Mouse (Mus musculus): ENCODE results near the gene Nkrf. TPM values are rescaled to one million over a fixed set of nuclear protein-coding genes. Genes with fewer than 3 reads are reported as not detected.
"Not testable (repeated sequence)": the region's sequence is repeated elsewhere in the genome, so short reads cannot be mapped to it uniquely, and the experiment has no call there.

Nkrf gene
- 10 to 100 TPM; 37.5 to 38.0 TPM for total RNA-seq (2021)
- long read RNA-seq, experiment 1, transcript Nkrf-201 (3 exons, 3,268 nt): major isoform, 24 of 29 reads
- long read RNA-seq, experiment 1, partial matches to known transcripts: 0 of 29 reads
- long read RNA-seq, experiment 1, other reads (novel, unspliced or antisense): 5 of 29 reads
- long read RNA-seq, experiment 2, transcript Nkrf-201 (3 exons, 3,268 nt): major isoform, 23 of 24 reads
- long read RNA-seq, experiment 2, partial matches to known transcripts: 0 of 24 reads
- long read RNA-seq, experiment 2, other reads (novel, unspliced or antisense): 1 of 24 reads

GRCm38 (mm10) chrX:36902321-36903114 is at the start of gene Nkrf:
TSS of gene Nkrf (minus strand) at chrX:36902899.
- DNase-seq (ENCODE audit: low spot score in 2 of 2): peak; percentile 18 to 48

DNA sequence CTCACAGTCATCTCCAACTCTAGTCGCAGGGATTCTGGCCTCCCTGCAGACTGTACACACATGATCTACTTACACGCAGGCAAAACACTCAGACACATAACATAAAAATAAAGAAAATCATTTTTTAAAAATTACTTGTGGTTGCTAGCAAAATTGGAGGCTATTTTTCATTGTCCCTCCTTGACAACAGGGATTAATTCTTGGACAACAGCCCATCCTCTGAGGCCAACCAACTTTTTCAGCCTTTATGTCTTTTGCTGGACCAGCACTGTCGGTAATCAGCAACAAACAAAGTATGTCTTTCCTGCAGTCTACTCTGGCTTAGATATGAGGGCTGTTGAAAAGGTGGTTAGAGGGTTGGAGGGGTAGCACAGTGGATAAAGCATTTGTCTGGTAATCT is 38.4 kb upstream of the Nkrf start:
- no peak for DNase-seq (ENCODE audit: low spot score in 2 of 2)

GRCm38 (mm10) chrX:36939806-36940413 is 37.2 kb upstream of the Nkrf start:
- no peak for DNase-seq (ENCODE audit: low spot score in 2 of 2)

DNA sequence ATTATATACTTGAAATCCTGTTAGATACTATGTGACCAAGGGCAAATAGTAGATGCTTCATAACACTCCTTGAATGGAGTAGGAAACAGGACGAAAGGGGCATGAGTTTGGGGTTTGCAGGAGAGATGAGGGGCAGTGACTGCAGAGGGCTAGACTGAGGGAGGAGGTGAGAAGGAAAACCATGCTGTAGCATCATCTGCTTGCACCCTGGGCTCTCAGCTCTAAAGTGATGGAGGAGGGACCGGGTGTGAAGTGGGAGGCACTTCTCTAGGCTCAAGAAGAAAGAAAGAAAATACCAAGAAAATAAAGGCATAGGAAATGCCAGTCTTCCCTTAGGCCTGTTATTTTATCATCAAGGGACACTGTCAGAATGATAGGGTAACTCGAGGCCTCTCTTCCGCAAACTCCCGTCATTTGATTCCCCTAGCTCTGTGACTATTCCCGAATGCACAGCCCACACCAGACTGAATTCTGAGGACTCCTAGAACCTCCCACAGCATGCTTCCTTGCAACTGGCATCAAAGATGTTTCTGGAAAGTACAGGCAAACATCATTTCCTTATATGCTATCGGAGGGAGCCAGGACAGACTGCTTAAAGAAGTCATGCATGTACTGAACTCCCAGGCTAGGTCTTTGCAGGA is 32.7 kb upstream of the Nkrf start:
- peak in 1 of 2 experiments; percentile 19 for DNase-seq (ENCODE audit: low spot score in 2 of 2)

- no peak for DNase-seq (ENCODE audit: low spot score in 2 of 2)
These were observed 27.9 kb upstream of the Nkrf start for GRCm38 (mm10) chrX:36930574-36930973.

- DNase-seq (ENCODE audit: low spot score in 2 of 2): no peak
These were observed 27.0 kb upstream of the Nkrf start for GRCm38 (mm10) chrX:36929694-36930093.

GRCm38 (mm10) chrX:36928791-36929190 is 26.1 kb upstream of the Nkrf start:
- DNase-seq (ENCODE audit: low spot score in 2 of 2): no peak

DNA sequence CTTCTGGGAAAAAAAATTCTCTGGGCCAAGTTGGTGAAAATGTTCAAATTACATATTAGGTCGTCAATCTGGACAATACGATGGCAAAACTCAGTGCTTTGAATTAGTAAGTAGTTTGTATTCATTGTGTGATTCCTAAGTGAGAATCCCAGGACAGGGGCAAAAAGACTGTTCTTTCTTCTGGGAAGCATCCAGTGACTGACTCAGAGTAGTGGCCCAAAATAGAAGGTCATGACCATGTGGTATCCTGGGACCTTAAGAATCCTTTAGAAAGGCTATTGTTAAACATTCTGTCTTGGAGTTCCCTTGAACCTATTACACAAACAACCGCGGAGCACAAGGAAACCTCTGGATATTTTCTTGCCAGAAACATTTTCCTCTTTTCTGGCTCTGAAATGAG is 18.6 kb upstream of the Nkrf start:
- no peak for DNase-seq (ENCODE audit: low spot score in 2 of 2)

GRCm38 (mm10) chrX:36917749-36918148 is 15.1 kb upstream of the Nkrf start:
- no peak for DNase-seq (ENCODE audit: low spot score in 2 of 2)

DNA sequence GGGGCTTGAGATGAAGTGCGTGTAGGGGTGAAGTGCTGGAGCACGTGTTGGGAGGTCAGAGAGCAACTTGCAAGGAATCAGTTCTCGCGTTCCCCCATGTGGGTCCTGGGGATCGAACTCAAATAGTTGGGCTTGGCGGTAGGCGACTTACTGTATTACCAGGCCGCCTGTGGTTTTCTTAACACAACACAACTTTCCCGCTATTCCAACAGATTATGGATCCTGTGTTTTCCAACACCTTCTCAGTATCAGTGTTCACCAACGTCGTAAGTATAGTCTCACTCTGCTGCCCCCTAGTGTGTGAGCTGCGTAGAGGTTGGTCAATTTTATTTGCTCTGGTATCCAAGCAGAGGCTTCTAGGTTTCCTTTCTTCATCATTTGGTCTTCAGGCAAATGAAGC is 8.6 kb upstream of the Nkrf start:
- DNase-seq (ENCODE audit: low spot score in 2 of 2): peak; percentile 22 to 45

GRCm38 (mm10) chrX:36906539-36906938 is 3.8 kb upstream of the Nkrf start:
- DNase-seq (ENCODE audit: low spot score in 2 of 2): no peak

- peak; percentile 90 to 91 for DNase-seq (ENCODE audit: low spot score in 2 of 2)
These were observed 543 bp upstream of the Nkrf start for GRCm38 (mm10) chrX:36903115-36903768.

- no peak for DNase-seq (ENCODE audit: low spot score in 2 of 2)
These were observed 1.0 kb downstream of the Nkrf start for GRCm38 (mm10) chrX:36901655-36902054.

DNA sequence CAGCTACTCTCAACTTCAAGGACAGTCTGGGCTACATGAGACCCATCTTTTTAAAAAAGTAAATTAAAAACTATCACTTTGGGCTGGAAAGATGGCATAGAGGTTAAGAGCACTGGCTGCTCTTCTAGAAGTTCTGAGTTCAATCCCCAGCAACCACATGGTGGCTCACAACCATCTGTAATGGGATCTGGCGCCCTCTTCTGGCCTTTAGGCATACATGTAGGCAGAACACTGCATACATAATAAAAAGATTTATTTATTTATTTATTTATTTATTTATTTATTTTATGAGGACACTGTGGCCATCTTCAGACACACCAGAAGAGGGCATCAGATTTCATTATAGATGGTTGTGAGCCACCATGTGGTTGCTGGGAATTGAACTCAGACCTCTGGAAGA is 3.8 kb downstream of the Nkrf start:
- not testable (repeated sequence) for DNase-seq (ENCODE audit: low spot score in 2 of 2)

GRCm38 (mm10) chrX:36884719-36885118 is 18.0 kb downstream of the Nkrf start:
- DNase-seq (ENCODE audit: low spot score in 2 of 2): no peak

GRCm38 (mm10) chrX:36874704-36875128 is 28.0 kb downstream of the Nkrf start:
- DNase-seq (ENCODE audit: low spot score in 2 of 2): no peak

DNA sequence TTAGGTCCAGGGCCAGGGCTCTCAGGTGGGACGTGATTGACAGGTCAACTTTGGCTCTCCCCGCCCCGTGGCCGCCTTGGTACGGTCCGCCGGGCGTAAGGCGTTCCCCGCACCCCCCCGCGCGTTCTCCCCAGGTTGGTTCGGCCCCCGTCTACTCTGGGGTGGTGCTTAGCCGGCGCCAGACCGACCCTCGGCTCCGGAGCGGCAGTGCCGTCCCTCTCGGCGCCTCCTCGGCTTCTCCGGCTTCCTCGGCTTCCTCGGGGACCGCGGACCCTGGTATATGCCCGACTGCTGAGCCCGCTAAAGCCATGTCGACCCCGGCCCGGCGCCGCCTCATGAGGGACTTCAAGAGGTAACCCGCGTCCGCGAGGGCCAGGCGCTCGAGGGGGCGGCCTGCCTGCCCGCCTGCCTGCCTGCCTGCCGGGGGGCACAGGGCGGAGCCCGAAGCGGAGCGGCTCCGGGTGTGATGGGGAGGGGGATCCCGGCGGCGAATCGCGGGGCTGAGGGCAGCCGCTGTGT is 28.5 kb downstream of the Nkrf start:
- DNase-seq (ENCODE audit: low spot score in 2 of 2): peak; percentile 84 to 85

DNA sequence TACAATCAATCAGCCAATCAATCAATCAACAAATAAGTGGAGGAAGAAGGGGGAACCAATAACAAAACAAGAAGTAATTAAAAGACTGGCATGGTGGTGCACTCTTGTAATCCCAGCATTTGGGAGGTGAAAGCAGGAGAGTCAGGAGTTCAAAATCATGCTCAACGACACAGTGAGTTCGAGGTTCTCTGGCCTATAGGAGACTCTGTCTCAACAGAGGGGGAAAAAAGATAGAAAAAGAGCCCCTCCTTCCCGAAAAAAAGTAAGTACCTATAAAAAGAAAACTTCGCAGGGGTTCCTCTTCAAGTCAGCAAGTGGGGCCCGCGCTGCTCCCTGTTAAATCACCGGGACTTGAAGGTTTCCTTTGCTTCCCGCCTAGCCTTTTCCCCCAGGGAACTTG is 28.9 kb downstream of the Nkrf start, which contains the start of the genes Ube2a and C330007P06Rik:
Gene Ube2a, plus strand, starts transcription at position 136 of the 400 bp plus-strand sequence.
Gene C330007P06Rik, minus strand, starts transcription at position 347 of the 400 bp plus-strand sequence.
- no peak for DNase-seq (ENCODE audit: low spot score in 2 of 2)

- DNase-seq (ENCODE audit: low spot score in 2 of 2): no peak
These were observed 32.3 kb downstream of the Nkrf start for GRCm38 (mm10) chrX:36870372-36870771.

DNA sequence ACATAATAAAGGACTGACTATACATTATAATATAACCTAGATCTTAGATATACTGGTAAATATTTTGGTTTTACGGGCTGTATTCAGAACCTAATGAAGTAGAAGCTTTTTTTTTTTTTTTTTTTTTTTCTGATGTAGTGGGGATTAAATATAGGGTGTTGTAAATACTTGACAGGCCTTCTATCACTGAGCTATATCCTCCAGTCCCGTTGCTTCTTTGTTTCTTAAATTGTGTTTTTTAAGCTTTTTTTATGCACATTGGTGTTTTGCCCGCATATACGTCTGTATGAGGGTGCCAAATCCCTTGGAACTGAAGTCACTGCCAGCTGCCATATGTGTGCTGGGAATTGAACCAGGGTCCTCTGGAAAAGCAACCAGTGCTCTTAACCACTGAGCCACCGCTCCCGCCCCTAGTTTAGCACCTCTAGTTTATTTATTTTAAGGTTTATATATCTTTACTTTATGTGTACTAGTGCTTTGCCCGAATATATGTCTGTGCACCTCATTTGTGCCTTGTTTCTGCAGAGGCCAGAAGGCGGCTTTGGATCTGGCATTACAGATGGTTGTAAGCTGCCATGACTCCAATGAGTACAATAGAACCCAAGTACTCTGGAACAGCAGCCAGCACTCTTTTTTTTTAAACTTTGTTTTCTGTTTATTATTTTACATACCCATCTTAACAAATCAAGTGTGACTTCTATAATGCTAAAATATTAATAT is 37.9 kb downstream of the Nkrf start:
- no peak for DNase-seq (ENCODE audit: low spot score in 2 of 2)

Data from left cerebral cortex, adult 18-20 months (tissue).